Mouse (Mus musculus): ENCODE results near the gene Wwox. TPM values are rescaled to one million over a fixed set of nuclear protein-coding genes. Genes with fewer than 3 reads are reported as not detected.

The Wwox gene
- polyA plus RNA-seq, 1 experiment from 2014 or later, result 11.3 TPM

DNA sequence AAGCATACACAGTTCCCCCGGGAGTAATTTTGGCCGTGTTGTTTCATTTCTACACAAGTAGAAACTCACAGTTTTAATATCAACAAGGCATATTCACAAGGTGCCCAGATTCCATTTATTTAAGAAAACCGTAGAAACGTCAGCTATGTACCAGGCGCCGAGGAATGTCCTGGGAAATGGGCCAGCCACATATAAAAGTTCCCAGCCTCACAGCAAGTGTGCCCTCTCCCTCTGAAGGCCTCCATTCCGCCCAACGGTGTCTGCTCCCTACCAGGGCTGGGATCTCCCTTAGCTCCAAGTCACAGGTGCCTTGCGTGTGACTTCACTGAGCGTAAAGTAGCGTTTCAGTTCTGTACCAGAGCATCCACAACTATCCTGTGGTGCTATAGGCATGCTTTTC, 346.4 kb downstream of the Wwox start:
- Histone ChIP-seq H3K36me3 (ENCODE audit: control insufficient read depth, insufficient read depth, low read length) (no peaks in the 10 kb centered on the region), H3K4me2 (ENCODE audit: low read length) (no peak overlapping the region), H3K4me3 (ENCODE audit: control insufficient read depth in 1 of 2, insufficient read depth in 1 of 2, low read depth in 1 of 2, low read length in 2 of 2) (no peak overlapping the region), H3K27ac (replicated peaks in 1 of 2; ENCODE audit: control insufficient read depth in 1 of 2, insufficient read depth in 1 of 2, low read depth in 2 of 2, low read length in 2 of 2) (no peak overlapping the region), H3K9ac (ENCODE audit: low read length) (no peak overlapping the region), H3K4me1 (ENCODE audit: control insufficient read depth in 2 of 2, insufficient read depth in 2 of 2, low read length in 2 of 2) (no peaks in the 10 kb centered on the region), H3K9me3 (ENCODE audit: control insufficient read depth, low read length) (no peaks in the 10 kb centered on the region), H3K27me3 (ENCODE audit: control insufficient read depth, insufficient read depth, low read length) (no peaks in the 10 kb centered on the region)
- no peak for ATAC-seq (ENCODE audit: insufficient number of reproducible peaks, insufficient read depth, low FRiP score, low read depth)
- 91% methylated on average over 11 of the region's 11 CpGs for WGBS

DNA sequence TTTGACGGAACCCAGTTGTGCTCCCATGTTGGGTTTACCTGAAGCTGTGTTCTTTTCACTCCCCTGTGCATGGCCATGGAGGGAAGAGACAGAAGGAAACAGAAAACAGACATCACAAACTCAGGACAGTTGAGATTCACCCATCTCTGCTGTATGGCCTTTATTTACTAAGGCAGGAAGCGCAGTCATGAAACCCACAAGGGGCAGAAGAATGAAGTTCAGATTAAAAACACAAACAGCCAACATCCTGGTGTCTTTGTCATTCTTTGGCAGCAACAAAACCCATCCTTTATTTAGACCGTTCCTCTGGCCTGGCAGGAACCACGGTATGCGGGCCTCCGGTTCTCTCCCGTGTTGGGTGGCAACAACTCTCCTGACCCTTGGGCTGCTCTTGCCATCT, 350.2 kb downstream of the Wwox start:
- ATAC-seq (ENCODE audit: insufficient number of reproducible peaks, insufficient read depth, low FRiP score, low read depth), result no peak
- no peak overlapping the region for H3K4me2 ChIP-seq (ENCODE audit: low read length)
- WGBS, result 87% methylated on average over 7 of the region's 7 CpGs

DNA sequence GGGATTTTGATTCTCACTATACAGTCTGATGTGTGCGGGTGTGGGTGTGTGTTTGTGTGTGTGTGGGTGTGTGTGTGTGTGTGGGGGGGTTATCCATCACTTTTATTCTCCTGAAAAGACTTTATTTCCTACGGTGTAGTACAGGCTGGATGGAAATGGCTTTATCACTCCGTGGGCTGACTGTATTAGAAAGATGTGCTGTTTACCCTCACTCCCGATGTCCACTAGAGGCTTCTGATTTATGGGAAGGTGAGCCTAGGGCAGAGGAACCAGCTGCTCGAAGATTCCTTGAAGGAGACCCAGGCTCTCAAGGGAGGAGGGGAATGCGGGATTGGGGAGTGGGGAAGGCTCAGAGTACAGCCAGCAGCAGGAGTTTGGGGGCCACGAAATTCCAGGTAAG, 351.3 kb downstream of the Wwox start:
- Histone ChIP-seq H3K4me2 (ENCODE audit: low read length) (no peak overlapping the region), H3K27ac (replicated peaks in 1 of 2; ENCODE audit: control insufficient read depth in 1 of 2, insufficient read depth in 1 of 2, low read depth in 2 of 2, low read length in 2 of 2) (no peak overlapping the region), H3K9me3 (ENCODE audit: control insufficient read depth, low read length) (no peaks in the 10 kb centered on the region), H3K36me3 (ENCODE audit: control insufficient read depth, insufficient read depth, low read length) (no peaks in the 10 kb centered on the region), H3K9ac (ENCODE audit: low read length) (no peak overlapping the region), H3K4me3 (ENCODE audit: control insufficient read depth in 1 of 2, insufficient read depth in 1 of 2, low read depth in 1 of 2, low read length in 2 of 2) (no peak overlapping the region), H3K27me3 (ENCODE audit: control insufficient read depth, insufficient read depth, low read length) (no peaks in the 10 kb centered on the region), H3K4me1 (ENCODE audit: control insufficient read depth in 2 of 2, insufficient read depth in 2 of 2, low read length in 2 of 2) (no peaks in the 10 kb centered on the region)
- 80% methylated on average over 7 of the region's 7 CpGs for WGBS
- ATAC-seq (ENCODE audit: insufficient number of reproducible peaks, insufficient read depth, low FRiP score, low read depth), result no peak

More for the DNA sequence above, 350.2 kb downstream of the Wwox start:
- no peaks in the 10 kb centered on the region for H3K27me3 ChIP-seq (ENCODE audit: control insufficient read depth, insufficient read depth, low read length)
- H3K4me1 ChIP-seq (ENCODE audit: control insufficient read depth in 2 of 2, insufficient read depth in 2 of 2, low read length in 2 of 2), result no peaks in the 10 kb centered on the region
- H3K27ac ChIP-seq (replicated peaks in 1 of 2; ENCODE audit: control insufficient read depth in 1 of 2, insufficient read depth in 1 of 2, low read depth in 2 of 2, low read length in 2 of 2), result no peak overlapping the region
- H3K4me3 ChIP-seq (ENCODE audit: control insufficient read depth in 1 of 2, insufficient read depth in 1 of 2, low read depth in 1 of 2, low read length in 2 of 2), result no peak overlapping the region
- H3K36me3 ChIP-seq (ENCODE audit: control insufficient read depth, insufficient read depth, low read length), result no peaks in the 10 kb centered on the region
- no peak overlapping the region for H3K9ac ChIP-seq (ENCODE audit: low read length)
- no peaks in the 10 kb centered on the region for H3K9me3 ChIP-seq (ENCODE audit: control insufficient read depth, low read length)

DNA sequence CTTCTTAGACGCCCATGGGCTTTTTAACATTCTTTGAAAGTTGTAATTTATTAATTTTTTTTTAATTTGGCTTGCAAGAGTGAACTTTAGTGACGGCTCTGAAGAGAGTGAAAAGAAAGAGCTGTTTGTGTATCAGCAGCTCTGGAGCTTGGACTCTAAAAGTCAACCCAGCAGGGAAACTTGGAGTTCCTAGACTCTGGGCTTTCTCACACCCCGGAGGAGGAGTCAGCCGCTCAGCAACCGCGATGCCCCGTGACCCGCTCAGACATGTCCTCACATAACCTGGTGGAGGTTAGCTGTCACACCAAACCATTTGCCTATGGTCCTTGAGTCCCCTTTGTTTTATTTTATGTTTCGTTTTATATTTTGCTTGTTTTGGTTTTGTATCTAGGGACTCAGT, 354.2 kb downstream of the Wwox start:
- 84% methylated on average over 9 of the region's 9 CpGs for WGBS
- H3K9me3 ChIP-seq (ENCODE audit: control insufficient read depth, low read length), result no peaks in the 10 kb centered on the region
- no peak overlapping the region for H3K4me2 ChIP-seq (ENCODE audit: low read length)
- no peaks in the 10 kb centered on the region for H3K36me3 ChIP-seq (ENCODE audit: control insufficient read depth, insufficient read depth, low read length)
- H3K4me3 ChIP-seq (ENCODE audit: control insufficient read depth in 1 of 2, insufficient read depth in 1 of 2, low read depth in 1 of 2, low read length in 2 of 2), result no peak overlapping the region
- H3K27ac ChIP-seq (replicated peaks in 1 of 2; ENCODE audit: control insufficient read depth in 1 of 2, insufficient read depth in 1 of 2, low read depth in 2 of 2, low read length in 2 of 2), result no peak overlapping the region
- no peaks in the 10 kb centered on the region for H3K27me3 ChIP-seq (ENCODE audit: control insufficient read depth, insufficient read depth, low read length)
- ATAC-seq (ENCODE audit: insufficient number of reproducible peaks, insufficient read depth, low FRiP score, low read depth), result no peak
- H3K4me1 ChIP-seq (ENCODE audit: control insufficient read depth in 2 of 2, insufficient read depth in 2 of 2, low read length in 2 of 2), result peaks cover 0 to 2% of the 10 kb centered on the region in 2 experiments; a peak in 1 of 4 replicates
- no peak overlapping the region for H3K9ac ChIP-seq (ENCODE audit: low read length)

DNA sequence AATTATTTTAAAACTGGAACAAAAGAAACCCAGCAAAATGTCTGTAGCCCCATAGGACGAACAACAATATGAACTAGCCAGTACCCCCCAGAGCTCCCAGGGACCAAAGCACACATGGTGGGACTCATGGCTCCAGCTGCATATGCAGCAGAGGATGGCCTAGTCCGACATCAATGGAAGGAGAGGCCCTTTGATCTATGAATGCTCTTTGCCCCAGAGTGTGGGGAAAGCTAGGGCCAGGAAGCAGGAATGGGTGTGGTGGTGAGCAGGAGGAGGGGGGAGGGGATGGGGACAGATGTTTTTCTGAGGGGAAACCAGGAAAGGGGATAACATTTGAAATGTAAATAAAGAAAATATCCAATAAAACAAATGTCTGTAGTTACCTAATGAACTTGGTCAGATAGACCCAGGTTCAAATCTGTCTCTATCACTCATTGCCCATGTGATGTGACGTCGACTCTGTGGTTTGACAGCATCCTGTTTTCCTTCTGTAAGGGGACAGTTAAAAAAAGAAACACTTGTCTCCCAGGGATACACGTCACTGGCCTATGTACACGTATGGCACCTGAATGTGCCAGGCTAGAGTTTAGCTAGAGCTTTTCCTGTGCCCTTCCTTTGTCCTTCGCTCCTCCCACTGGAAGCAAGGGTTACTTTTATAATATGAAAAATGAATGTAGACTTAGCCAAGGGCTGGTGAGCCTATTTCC, 362.1 kb downstream of the Wwox start:
- no peak overlapping the region for H3K4me2 ChIP-seq (ENCODE audit: low read length)
- no peak for ATAC-seq (ENCODE audit: insufficient number of reproducible peaks, insufficient read depth, low FRiP score, low read depth)
- no peak overlapping the region for H3K4me3 ChIP-seq (ENCODE audit: control insufficient read depth in 1 of 2, insufficient read depth in 1 of 2, low read depth in 1 of 2, low read length in 2 of 2)
- H3K27me3 ChIP-seq (ENCODE audit: control insufficient read depth, insufficient read depth, low read length), result no peaks in the 10 kb centered on the region
- H3K9me3 ChIP-seq (ENCODE audit: control insufficient read depth, low read length), result no peaks in the 10 kb centered on the region
- no peak overlapping the region for H3K27ac ChIP-seq (replicated peaks in 1 of 2; ENCODE audit: control insufficient read depth in 1 of 2, insufficient read depth in 1 of 2, low read depth in 2 of 2, low read length in 2 of 2)
- H3K36me3 ChIP-seq (ENCODE audit: control insufficient read depth, insufficient read depth, low read length), result no peaks in the 10 kb centered on the region
- peaks cover 14 to 19% of the 10 kb centered on the region in 2 experiments for H3K4me1 ChIP-seq (ENCODE audit: control insufficient read depth in 2 of 2, insufficient read depth in 2 of 2, low read length in 2 of 2)
- no peak overlapping the region for H3K9ac ChIP-seq (ENCODE audit: low read length)
- WGBS, result 41% methylated on average over 7 of the region's 7 CpGs

DNA sequence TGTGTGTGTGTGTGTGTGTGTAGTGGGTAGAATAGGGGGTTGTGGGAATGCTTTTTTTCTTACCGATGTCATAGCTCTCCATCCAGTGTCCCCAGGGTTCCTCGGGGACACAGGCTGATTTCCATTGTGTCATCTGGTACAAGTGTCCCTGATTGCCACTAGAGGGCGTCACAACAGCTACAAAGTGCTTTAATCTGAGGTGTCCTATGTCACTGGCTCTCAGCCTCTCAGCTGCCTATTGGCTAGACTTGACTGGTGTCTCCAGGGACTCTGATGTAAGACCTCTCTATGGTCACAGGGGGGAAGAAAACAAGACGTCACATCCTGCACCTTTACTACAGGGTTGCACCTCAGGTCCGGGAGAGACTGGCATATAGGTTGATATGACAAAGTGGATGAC, 363.7 kb downstream of the Wwox start:
- no peak overlapping the region for H3K9ac ChIP-seq (ENCODE audit: low read length)
- H3K27me3 ChIP-seq (ENCODE audit: control insufficient read depth, insufficient read depth, low read length), result no peaks in the 10 kb centered on the region
- no peaks in the 10 kb centered on the region for H3K9me3 ChIP-seq (ENCODE audit: control insufficient read depth, low read length)
- no peak overlapping the region for H3K4me2 ChIP-seq (ENCODE audit: low read length)
- no peak overlapping the region for H3K4me3 ChIP-seq (ENCODE audit: control insufficient read depth in 1 of 2, insufficient read depth in 1 of 2, low read depth in 1 of 2, low read length in 2 of 2)
- ATAC-seq (ENCODE audit: insufficient number of reproducible peaks, insufficient read depth, low FRiP score, low read depth), result no peak
- no peak overlapping the region for H3K27ac ChIP-seq (replicated peaks in 1 of 2; ENCODE audit: control insufficient read depth in 1 of 2, insufficient read depth in 1 of 2, low read depth in 2 of 2, low read length in 2 of 2)
- WGBS, result 42% methylated on average over 5 of the region's 5 CpGs
- no peaks in the 10 kb centered on the region for H3K36me3 ChIP-seq (ENCODE audit: control insufficient read depth, insufficient read depth, low read length)
- peaks cover 13 to 19% of the 10 kb centered on the region in 2 experiments for H3K4me1 ChIP-seq (ENCODE audit: control insufficient read depth in 2 of 2, insufficient read depth in 2 of 2, low read length in 2 of 2)

DNA sequence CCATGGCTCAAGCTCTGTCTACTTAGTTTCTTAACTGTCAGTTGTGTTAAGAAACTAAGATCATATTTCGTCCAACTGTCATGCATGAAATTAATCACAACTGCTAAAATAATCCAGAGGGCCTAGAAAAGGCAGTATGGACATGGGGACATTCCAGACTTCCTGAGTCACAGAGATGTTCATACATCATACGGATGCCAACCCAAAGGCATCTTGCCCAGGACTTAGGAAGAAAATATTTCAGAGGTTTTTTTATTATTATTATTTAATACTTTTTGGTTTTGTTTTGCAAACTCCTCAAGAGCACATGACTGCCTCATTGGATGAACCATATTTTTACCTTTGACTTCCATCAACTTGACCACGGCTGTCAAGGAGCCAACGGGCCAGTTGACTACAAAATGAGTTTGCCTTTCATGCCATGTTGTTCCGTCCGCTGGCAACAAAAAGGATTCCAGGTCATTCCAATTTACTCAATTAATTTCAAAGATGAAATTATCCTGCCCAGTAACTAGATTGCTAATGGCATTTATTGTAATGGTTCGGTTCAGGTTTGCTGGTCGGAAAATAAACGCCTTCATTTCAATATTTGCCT, 367.5 kb downstream of the Wwox start:
- Histone ChIP-seq H3K27ac (replicated peaks in 1 of 2; ENCODE audit: control insufficient read depth in 1 of 2, insufficient read depth in 1 of 2, low read depth in 2 of 2, low read length in 2 of 2) (no peak overlapping the region), H3K4me3 (ENCODE audit: control insufficient read depth in 1 of 2, insufficient read depth in 1 of 2, low read depth in 1 of 2, low read length in 2 of 2) (no peak overlapping the region), H3K9ac (ENCODE audit: low read length) (no peak overlapping the region), H3K36me3 (ENCODE audit: control insufficient read depth, insufficient read depth, low read length) (no peaks in the 10 kb centered on the region), H3K4me2 (ENCODE audit: low read length) (no peak overlapping the region), H3K27me3 (ENCODE audit: control insufficient read depth, insufficient read depth, low read length) (no peaks in the 10 kb centered on the region), H3K9me3 (ENCODE audit: control insufficient read depth, low read length) (no peaks in the 10 kb centered on the region), H3K4me1 (ENCODE audit: control insufficient read depth in 2 of 2, insufficient read depth in 2 of 2, low read length in 2 of 2) (peaks cover 9 to 16% of the 10 kb centered on the region in 2 experiments)
- ATAC-seq (ENCODE audit: insufficient number of reproducible peaks, insufficient read depth, low FRiP score, low read depth), result no peak
- WGBS, result 91% methylated on average over 9 of the region's 9 CpGs
